Mouse (Mus musculus): ENCODE measurements around the gene Olfr1079. TPM values are rescaled to one million over a fixed set of nuclear protein-coding genes. Genes with fewer than 3 reads are reported as not detected.

The Olfr1079 gene
- polyA plus RNA-seq (2015; fragmentation: Illumina TruSeq; extraction: RNeasy Lipid Tissue Mini Kit (QIAGEN cat#74804); ENCODE audit: low read depth, low replicate concordance): not detected

DNA sequence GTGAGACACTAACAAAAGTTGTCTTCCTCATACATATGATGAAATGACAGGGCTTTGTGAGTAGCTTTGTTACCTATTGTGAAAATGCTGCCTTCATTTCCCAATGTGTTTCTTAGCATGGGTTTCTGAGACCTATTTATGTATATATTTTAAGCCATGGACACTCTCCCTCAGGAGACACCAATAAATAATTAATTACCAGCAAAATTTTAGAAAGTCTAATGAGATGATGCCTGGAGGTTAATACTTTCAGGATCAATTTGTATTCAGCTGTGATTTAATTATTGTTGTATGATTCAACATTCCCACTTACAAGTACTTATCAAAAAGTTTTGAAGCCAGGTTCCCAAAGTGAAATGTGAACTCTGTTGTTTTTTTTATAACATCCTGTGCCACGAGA is at the start of gene Olfr1079:
Gene Olfr1079 (minus strand): TSS at position 101 of the 400 bp plus-strand sequence.

DNA sequence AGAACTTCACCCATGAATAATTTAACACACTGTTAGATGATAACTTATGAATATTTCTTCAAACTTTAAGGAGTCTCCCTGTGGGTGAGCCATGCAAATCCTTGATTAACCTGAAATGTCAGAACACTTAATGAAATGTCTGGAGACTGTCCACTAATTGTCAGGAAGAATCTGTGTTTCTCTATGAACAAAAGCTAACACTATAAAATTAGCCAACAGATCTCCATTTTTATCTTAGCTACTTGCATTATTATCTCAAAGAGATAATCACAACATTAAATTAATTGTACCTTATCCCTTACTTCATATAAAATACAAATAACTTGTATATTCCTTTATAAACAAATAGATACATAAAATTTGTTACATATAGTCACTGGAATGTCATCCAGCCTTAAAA is 15.9 kb upstream of the Olfr1079 start, which contains the start of gene Olfr1080:
Gene Olfr1080 (minus strand): TSS at position 101 of the 400 bp plus-strand sequence.

DNA sequence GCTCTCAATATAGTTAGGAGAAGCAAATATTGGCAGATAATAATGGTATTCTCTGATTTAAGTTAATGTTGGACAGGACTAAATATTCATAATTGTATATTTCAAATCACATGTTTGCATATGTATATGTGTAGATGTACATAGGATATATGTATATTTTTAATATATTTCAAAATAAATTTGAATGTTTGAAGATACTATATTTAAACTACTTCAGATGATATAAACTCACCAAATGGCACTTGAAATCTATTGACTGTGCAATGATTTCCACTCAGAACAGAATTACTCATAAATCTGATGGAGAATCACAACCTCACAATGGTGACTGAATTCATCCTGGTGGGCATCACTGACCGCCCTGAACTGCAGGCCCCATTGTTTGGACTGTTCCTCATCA is 34.1 kb downstream of the Olfr1079 start, which contains the start of gene Olfr1076:
Gene Olfr1076 (plus strand): TSS at position 301 of the 400 bp plus-strand sequence.

DNA sequence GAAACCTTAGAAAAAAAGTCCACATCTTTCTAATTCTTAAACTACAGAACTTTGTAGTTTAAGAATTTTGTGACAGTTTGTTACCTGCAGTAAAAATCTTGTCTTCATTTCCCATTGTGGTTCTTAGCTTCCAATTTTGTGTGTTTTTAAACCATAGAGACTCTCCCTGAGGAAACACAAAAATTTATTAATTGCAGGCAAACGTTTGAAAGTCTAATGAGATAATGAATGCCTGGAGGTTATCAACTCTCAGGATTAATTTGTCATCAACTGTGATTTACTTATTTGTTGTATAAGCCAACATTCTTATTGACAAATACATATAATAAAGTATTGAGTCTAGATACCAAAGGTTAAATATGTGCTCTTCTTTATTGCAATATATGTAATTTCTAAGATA is 55.0 kb downstream of the Olfr1079 start, which contains the start of gene Olfr228:
Gene Olfr228 (minus strand): TSS at position 101 of the 400 bp plus-strand sequence.

Other genes starting within 250 kb of the Olfr1079 start
- not detected for gene Olfr1053, start 227.2 kb downstream of the Olfr1079 start, polyA plus RNA-seq (2015; fragmentation: Illumina TruSeq; extraction: RNeasy Lipid Tissue Mini Kit (QIAGEN cat#74804); ENCODE audit: low read depth, low replicate concordance)
- not detected for gene Olfr1054, start 207.0 kb downstream of the Olfr1079 start, polyA plus RNA-seq (2015; fragmentation: Illumina TruSeq; extraction: RNeasy Lipid Tissue Mini Kit (QIAGEN cat#74804); ENCODE audit: low read depth, low replicate concordance)
- gene Olfr1055, start 192.2 kb downstream of the Olfr1079 start, polyA plus RNA-seq (2015; fragmentation: Illumina TruSeq; extraction: RNeasy Lipid Tissue Mini Kit (QIAGEN cat#74804); ENCODE audit: low read depth, low replicate concordance): not detected
- not detected for gene Olfr1056, start 180.0 kb downstream of the Olfr1079 start, polyA plus RNA-seq (2015; fragmentation: Illumina TruSeq; extraction: RNeasy Lipid Tissue Mini Kit (QIAGEN cat#74804); ENCODE audit: low read depth, low replicate concordance)
- gene Olfr1057, start 164.1 kb downstream of the Olfr1079 start, polyA plus RNA-seq (2015; fragmentation: Illumina TruSeq; extraction: RNeasy Lipid Tissue Mini Kit (QIAGEN cat#74804); ENCODE audit: low read depth, low replicate concordance): not detected
- gene Olfr1058, start 153.9 kb downstream of the Olfr1079 start, polyA plus RNA-seq (2015; fragmentation: Illumina TruSeq; extraction: RNeasy Lipid Tissue Mini Kit (QIAGEN cat#74804); ENCODE audit: low read depth, low replicate concordance): not detected
- gene Olfr1061, start 128.4 kb downstream of the Olfr1079 start, polyA plus RNA-seq (2015; fragmentation: Illumina TruSeq; extraction: RNeasy Lipid Tissue Mini Kit (QIAGEN cat#74804); ENCODE audit: low read depth, low replicate concordance): not detected
- gene Olfr1062, start 115.7 kb downstream of the Olfr1079 start, polyA plus RNA-seq (2015; fragmentation: Illumina TruSeq; extraction: RNeasy Lipid Tissue Mini Kit (QIAGEN cat#74804); ENCODE audit: low read depth, low replicate concordance): not detected
- not detected for gene Olfr1065, start 91.9 kb downstream of the Olfr1079 start, polyA plus RNA-seq (2015; fragmentation: Illumina TruSeq; extraction: RNeasy Lipid Tissue Mini Kit (QIAGEN cat#74804); ENCODE audit: low read depth, low replicate concordance)
- not detected for gene Olfr1066, start 86.2 kb downstream of the Olfr1079 start, polyA plus RNA-seq (2015; fragmentation: Illumina TruSeq; extraction: RNeasy Lipid Tissue Mini Kit (QIAGEN cat#74804); ENCODE audit: low read depth, low replicate concordance)
- not detected for gene Olfr228, start 55.1 kb downstream of the Olfr1079 start, polyA plus RNA-seq (2015; fragmentation: Illumina TruSeq; extraction: RNeasy Lipid Tissue Mini Kit (QIAGEN cat#74804); ENCODE audit: low read depth, low replicate concordance)
- not detected for gene Olfr1076, start 34.0 kb downstream of the Olfr1079 start, polyA plus RNA-seq (2015; fragmentation: Illumina TruSeq; extraction: RNeasy Lipid Tissue Mini Kit (QIAGEN cat#74804); ENCODE audit: low read depth, low replicate concordance)
- gene Olfr1080, start 15.8 kb upstream of the Olfr1079 start, polyA plus RNA-seq (2015; fragmentation: Illumina TruSeq; extraction: RNeasy Lipid Tissue Mini Kit (QIAGEN cat#74804); ENCODE audit: low read depth, low replicate concordance): not detected
- not detected for gene Olfr1082, start 56.5 kb upstream of the Olfr1079 start, polyA plus RNA-seq (2015; fragmentation: Illumina TruSeq; extraction: RNeasy Lipid Tissue Mini Kit (QIAGEN cat#74804); ENCODE audit: low read depth, low replicate concordance)
- gene Olfr1084, start 97.2 kb upstream of the Olfr1079 start, polyA plus RNA-seq (2015; fragmentation: Illumina TruSeq; extraction: RNeasy Lipid Tissue Mini Kit (QIAGEN cat#74804); ENCODE audit: low read depth, low replicate concordance): not detected
- not detected for gene Olfr1085, start 119.5 kb upstream of the Olfr1079 start, polyA plus RNA-seq (2015; fragmentation: Illumina TruSeq; extraction: RNeasy Lipid Tissue Mini Kit (QIAGEN cat#74804); ENCODE audit: low read depth, low replicate concordance)
- gene Olfr1086, start 137.6 kb upstream of the Olfr1079 start, polyA plus RNA-seq (2015; fragmentation: Illumina TruSeq; extraction: RNeasy Lipid Tissue Mini Kit (QIAGEN cat#74804); ENCODE audit: low read depth, low replicate concordance): not detected
- not detected for gene Olfr1087, start 155.9 kb upstream of the Olfr1079 start, polyA plus RNA-seq (2015; fragmentation: Illumina TruSeq; extraction: RNeasy Lipid Tissue Mini Kit (QIAGEN cat#74804); ENCODE audit: low read depth, low replicate concordance)
- gene Olfr1089, start 191.2 kb upstream of the Olfr1079 start, polyA plus RNA-seq (2015; fragmentation: Illumina TruSeq; extraction: RNeasy Lipid Tissue Mini Kit (QIAGEN cat#74804); ENCODE audit: low read depth, low replicate concordance): not detected
- gene Olfr1090, start 216.5 kb upstream of the Olfr1079 start, polyA plus RNA-seq (2015; fragmentation: Illumina TruSeq; extraction: RNeasy Lipid Tissue Mini Kit (QIAGEN cat#74804); ENCODE audit: low read depth, low replicate concordance): not detected
- gene Olfr1093, start 240.0 kb upstream of the Olfr1079 start, polyA plus RNA-seq (2015; fragmentation: Illumina TruSeq; extraction: RNeasy Lipid Tissue Mini Kit (QIAGEN cat#74804); ENCODE audit: low read depth, low replicate concordance): not detected

Measured in brain, adult 10 weeks (tissue).